Mouse (Mus musculus) gastrocnemius, postnatal 4 days (tissue): ENCODE measurements around the gene Cux1. TPM values are rescaled to one million over a fixed set of nuclear protein-coding genes. Genes with fewer than 3 reads are reported as not detected.
"Not testable (repeated sequence)": the region's sequence is repeated elsewhere in the genome, so short reads cannot be mapped to it uniquely, and the experiment has no call there.

ENCODE experiments used
- DNase-seq, 2 experiments: peaks; one replicate each; pipeline ENCODE4 v3.0.0; 2021 to 2022; ENCODE audit warnings: low spot score in 2 of 2, mixed read lengths in 2 of 2
- microRNA-seq: library from miRNA; unstranded; fragments of <30 nt; microRNA quantifications from one replicate; pipeline ENCODE4 v1.2.0, GENCODE M21; 2021
- total RNA-seq, 2 experiments: library from RNA; stranded (reverse); gene quantifications; 2 replicates each; pipeline ENCODE4 v1.2.3; 2021

Gene Cux1
- total RNA-seq, 2 experiments from 2014 or later = 118 to 123 TPM

DNA sequence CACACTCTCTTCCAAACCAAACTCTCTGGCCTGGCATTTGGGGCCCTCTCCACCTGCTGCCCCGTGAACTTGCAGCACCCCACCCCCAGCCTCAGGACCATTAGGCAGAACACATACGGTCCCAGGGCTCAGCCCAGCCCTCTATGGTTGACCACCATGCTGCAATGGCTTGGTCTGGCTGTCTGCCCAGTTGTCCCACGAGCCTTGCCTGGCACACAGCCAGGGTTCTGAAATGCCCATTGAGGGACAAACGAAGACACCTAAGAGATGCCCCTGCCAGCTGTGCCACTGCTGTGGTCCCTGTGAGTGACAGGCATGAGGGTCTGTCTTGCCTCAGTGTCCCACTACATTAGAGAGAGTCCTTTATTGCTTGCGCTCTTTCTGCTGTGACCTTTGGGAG is 351.3 kb downstream of the Cux1 start:
- DNase-seq = no peak

DNA sequence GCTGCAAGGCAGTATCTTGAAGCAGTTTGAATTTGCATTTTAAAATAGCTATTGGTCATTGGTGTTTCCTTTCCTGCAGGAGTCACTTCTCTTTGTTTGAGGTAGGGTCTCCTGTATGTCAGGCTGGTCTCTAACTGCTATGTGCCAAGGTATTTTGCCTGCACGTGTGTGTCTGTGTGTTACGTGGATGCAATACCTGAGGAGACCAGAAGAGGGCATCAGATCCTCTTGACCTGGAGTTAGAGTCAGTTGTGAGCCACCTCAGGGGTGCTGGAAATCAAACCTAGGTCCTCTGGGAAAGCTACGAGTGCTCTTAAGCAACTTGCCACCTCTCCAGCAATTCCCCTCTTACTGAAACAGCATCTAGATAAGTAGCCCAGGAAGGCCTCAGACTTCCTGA is 352.1 kb downstream of the Cux1 start:
- DNase-seq = no peak

DNA sequence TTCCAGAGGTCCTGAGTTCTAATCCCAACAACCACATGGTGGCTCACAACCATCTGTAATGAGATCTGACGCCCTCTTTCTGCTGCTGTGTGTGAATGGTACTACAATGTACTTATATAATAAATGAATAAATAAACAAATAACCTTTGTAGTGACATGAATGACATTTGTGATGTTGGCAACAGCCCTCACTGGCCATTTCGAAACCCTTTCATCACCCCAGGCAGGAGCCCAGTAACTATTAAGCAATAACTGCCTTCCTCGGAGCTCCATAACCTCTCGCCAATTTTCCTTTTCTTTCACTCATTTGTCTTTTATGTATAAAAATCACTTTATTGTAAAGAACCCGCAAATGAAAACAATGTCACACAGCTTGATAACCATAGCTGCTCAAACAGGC is 353.6 kb downstream of the Cux1 start:
- DNase-seq = no peak

DNA sequence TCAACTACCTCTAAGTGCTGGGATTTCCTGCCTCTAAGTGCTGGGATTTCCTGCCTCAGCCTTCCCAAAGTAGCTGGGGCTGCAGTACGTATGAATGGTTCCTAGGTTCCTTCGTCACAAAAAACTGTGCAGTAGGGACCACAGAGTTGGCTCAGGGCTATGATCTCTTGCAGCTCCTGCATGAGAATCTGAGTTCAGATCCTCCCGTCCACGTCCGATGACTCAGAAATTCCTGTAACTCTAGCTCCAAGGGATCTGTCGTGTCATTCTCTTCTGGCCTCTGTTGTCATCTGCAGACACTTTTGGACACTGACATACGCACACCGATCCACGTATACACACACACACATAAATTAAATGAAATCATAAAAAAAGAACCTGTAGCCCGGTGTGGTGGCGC is 354.6 kb downstream of the Cux1 start:
- DNase-seq = no peak

DNA sequence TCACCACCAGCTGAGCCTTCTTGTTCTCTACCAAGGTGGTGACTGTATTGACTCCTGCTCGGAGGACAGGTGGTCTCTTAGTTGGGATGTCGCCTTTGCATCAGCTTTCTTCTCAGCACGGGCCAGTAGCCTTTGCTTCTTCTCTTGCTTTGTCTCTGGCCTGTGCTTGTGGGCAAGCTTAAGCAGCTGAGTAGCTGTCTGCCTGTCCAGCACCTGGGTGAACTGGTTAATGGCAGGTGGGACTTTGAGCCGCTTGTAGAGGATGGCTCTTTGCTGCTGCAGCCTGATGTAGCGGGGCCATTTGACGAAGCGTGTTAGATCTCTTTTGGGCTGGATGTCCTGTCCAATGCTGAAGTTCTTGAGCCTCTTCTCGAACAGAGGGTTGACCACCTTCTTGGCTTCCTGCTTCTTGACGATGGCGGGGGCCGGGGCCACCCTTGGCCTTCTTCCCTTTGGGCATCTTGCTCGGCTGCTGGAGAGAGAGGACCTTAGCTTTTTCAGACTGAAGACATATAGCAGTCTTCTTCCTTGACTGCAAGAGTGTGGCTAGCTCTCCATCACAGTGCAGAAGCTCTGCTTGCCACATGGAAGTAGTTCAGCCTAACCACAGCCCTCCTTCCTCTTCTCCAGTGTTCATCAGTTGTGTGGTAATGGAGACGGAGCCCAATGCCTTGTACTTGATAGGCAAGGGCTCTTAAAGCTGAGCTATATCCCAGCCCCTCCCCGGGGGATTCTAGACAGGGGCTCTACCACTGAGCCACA is 355.8 kb downstream of the Cux1 start:
- DNase-seq = not testable (repeated sequence)

DNA sequence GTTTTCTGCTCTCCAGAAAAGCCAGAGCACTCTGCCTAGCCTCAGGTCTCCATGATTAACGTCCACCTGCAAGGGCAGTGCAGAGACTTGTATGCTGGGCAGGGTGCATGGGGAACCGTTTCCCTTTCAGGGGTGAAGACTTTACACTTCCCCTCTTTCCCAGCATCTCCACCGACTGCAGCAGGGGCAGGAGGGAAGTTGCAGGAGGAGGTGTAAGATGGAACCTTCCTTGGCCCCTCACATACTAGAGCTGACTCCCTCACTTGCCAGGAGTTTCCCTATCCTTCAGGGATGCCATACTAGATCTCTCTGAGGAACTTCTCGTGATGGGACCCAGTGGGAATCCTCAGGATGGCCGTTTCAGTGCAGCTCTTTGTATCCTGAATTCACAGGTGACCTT is 356.7 kb downstream of the Cux1 start:
- DNase-seq = no peak

DNA sequence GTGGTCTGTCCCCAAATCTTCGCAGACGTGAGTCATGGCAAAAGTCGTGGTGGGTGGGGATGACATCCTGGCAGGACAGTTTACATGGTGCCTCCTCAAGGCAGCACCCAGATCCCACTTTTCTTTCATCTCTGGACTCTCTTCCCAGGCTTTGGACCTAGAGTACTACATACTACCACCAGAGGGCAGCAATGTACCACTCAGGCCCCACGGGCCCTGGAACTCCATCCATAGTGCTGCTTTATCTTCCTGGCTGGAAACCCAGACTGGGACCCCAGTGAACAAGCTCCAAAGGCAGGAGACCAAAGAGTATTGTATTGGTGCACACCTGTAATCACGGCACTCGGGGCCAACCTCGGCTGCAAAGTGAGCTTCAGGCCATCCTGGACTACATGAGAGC is 365.5 kb downstream of the Cux1 start:
- DNase-seq = peak in 1 of 2 experiments; percentile 61

DNA sequence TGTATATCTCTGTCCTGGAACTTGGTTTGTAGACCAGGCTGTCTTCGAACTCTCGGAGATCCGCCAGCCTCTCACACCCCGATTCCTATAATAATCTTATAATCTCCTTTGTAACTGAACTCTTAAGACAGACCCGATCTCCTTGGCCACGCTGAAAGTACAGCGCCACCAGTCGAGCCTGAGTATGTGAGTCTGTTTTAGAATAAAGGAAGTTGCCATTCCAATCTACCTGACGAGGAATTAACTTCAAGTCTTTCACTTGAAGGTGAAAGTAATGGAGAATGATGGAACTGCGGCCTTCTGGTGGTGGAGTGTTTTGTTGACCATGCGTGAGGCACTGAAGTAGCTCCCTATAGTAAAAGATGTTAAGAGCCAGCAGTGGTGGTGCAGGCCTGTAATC is 367.8 kb downstream of the Cux1 start:
- no peak for DNase-seq

DNA sequence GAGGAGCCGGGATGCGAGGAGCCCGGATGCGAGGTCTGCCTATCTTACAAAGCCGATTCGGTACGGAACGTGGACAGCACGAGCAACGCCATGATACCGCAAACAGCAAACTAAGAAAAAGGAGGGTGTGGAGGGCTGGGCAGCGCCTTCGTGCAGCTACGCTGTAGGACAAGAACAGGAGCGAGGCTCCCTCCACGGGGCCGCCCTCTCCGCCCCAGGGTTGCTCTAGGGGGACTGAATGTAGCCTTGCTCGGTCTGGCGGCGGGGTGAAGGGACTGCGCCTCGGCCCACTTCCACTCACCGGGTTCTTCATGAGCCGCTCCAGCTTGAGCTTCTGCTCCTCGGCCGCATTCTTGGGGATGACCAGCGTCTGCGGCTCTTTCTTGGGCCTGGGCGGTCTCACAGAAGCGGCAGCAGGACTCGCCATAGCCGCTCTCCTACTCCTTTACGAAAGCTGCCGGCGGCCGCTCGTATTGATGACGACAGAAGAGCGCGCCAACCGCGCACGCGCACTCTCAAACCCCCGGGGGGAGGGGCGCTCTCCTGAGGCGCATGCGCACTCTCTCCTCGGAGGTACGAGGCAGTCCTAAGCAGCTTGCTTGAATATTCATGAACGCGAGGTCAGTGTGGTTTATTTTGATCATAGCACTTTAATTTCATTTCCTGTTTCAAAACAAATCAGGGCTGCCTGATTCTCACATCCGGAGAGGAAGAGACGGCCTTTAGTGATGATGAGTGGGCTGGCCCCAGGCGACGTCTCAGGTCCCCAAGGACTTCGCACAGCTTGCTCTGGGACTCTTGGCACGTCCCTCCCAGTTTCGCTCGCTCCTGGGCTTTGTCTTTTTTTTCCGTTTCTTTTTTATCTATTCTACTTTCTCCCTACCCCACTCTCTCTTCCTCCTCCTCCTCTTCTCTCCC is 368.6 kb downstream of the Cux1 start, which contains the start of gene Prkrip1:
TSS of gene Prkrip1 (minus strand) at position 490 of the 918 bp plus-strand sequence.
- peak; percentile 91 to 93 for DNase-seq

Small RNA genes within 50 kb of the gene (microRNA-seq; reads per million reads assigned to microRNA genes)
- not detected for gene Mir721

Other genes starting within 250 kb of the Cux1 start
- gene Myl10, start 125.7 kb upstream of the Cux1 start, total RNA-seq = 1 to 10 TPM; 7.8 to 8.1 TPM